Mouse (Mus musculus) myocyte (in vitro differentiated cells): ENCODE measurements around the gene Fkbp5.

ENCODE experiments used
- CEBPB ChIP-seq: IDR thresholded peaks from 2 replicates; pipeline ENCODE4 v1.6.1; 2011; ENCODE audit warnings: mild to moderate bottlenecking, moderate library complexity; ENCODE audit not compliant: poor library complexity, insufficient read depth, severe bottlenecking
- E2F4 ChIP-seq: IDR thresholded peaks from one replicate; pipeline ENCODE4 v1.6.1; 2011; ENCODE audit warnings: mild to moderate bottlenecking, control low read depth, moderate library complexity; ENCODE audit not compliant: insufficient read depth
- MAX ChIP-seq: IDR thresholded peaks from one replicate; pipeline ENCODE4 v1.6.1; 2011; ENCODE audit warnings: low read depth, mild to moderate bottlenecking, control low read depth
- MYOD1 ChIP-seq, 3 experiments: IDR thresholded peaks; one replicate each; pipeline ENCODE4 v1.6.1; 2011; ENCODE audit warnings: control low read depth in 2 of 3, low read depth in 2 of 3, mild to moderate bottlenecking in 2 of 3, moderate library complexity in 1 of 3; ENCODE audit not compliant: insufficient read length in 2 of 3, control insufficient read depth in 1 of 3
- POLR2A ChIP-seq: IDR thresholded peaks from one replicate; pipeline ENCODE4 v1.6.1; 2011; ENCODE audit warnings: low read depth, mild to moderate bottlenecking, control low read depth, moderate library complexity; ENCODE audit not compliant: insufficient read length
- POLR2AphosphoS2 ChIP-seq: IDR thresholded peaks from one replicate; pipeline ENCODE4 v1.6.1; 2011; ENCODE audit warnings: low read depth, control low read depth; ENCODE audit not compliant: insufficient read length
- SRF ChIP-seq: IDR thresholded peaks from one replicate; pipeline ENCODE4 v1.6.1; 2011; ENCODE audit warnings: low read depth; ENCODE audit not compliant: control insufficient read depth, insufficient read length
- TCF12 ChIP-seq: IDR thresholded peaks from one replicate; pipeline ENCODE4 v1.6.1; 2011; ENCODE audit warnings: mild to moderate bottlenecking, control low read depth; ENCODE audit not compliant: poor library complexity, insufficient read depth, severe bottlenecking
- TCF3 ChIP-seq: IDR thresholded peaks from one replicate; pipeline ENCODE4 v1.6.1; 2011; ENCODE audit warnings: low read depth, control low read depth; ENCODE audit not compliant: insufficient read length
- USF1 ChIP-seq: IDR thresholded peaks from one replicate; pipeline ENCODE4 v1.6.1; 2011; ENCODE audit warnings: low read depth, mild to moderate bottlenecking, control low read depth, moderate library complexity

DNA sequence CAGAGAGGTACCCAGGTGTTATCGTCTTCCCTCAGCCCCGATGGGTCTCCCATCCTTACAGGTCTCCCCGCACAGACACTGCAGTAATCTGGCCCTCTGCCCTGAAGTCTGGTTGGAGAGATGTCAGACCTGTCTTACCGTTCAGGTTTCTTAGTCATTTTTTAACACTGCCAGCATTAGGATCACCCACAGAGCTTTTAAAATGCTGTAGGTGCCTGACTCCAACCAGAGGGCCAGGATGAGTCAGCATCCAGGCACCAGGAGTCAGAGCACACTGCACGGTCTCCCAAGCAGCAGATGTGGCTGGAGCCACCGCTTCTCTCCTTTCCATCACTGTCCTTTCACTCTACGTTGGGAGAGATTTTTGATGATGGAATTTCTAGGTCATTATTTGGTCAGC is 69.5 kb downstream of the Fkbp5 start:
- TF ChIP-seq TCF3 = no peak
- no peak for TF ChIP-seq POLR2A
- no peak for TF ChIP-seq TCF12
- TF ChIP-seq MYOD1 (IDR thresholded peaks at IDR 0.05; ENCODE audit: control insufficient read depth in 1 of 3, insufficient read length in 2 of 3, low read depth in 2 of 3) = no peak
- TF ChIP-seq E2F4 = no peak
- no peak for TF ChIP-seq CEBPB
- TF ChIP-seq MAX = no peak
- TF ChIP-seq SRF = no peak
- TF ChIP-seq POLR2AphosphoS2 = no peak
- TF ChIP-seq USF1 = no peak
